Mouse (Mus musculus): Measurements from ENCODE around the gene Casq1.
"Not testable (repeated sequence)": the region's sequence is repeated elsewhere in the genome, so short reads cannot be mapped to it uniquely, and the experiment has no call there.

Gene Casq1

GRCm38 (mm10) chr1:172219451-172220406, at the start of gene Casq1:
TSS of gene Casq1 (minus strand) at chr1:172219868.
- no peak for DNase-seq (ENCODE audit: low spot score)

GRCm38 (mm10) chr1:172261477-172262078, 41.9 kb upstream of the Casq1 start, which contains the start of gene Igsf8:
TSS of gene Igsf8 (plus strand) at chr1:172261641.
- no peak for DNase-seq (ENCODE audit: low spot score)

GRCm38 (mm10) chr1:172258314-172258713, 38.6 kb upstream of the Casq1 start, which contains the start of gene Atp1a4:
TSS of gene Atp1a4 (minus strand) at chr1:172258414.
- no peak for DNase-seq (ENCODE audit: low spot score)

GRCm38 (mm10) chr1:172247679-172248078, 28.0 kb upstream of the Casq1 start:
- no peak for DNase-seq (ENCODE audit: low spot score)

GRCm38 (mm10) chr1:172247216-172247615, 27.5 kb upstream of the Casq1 start:
- DNase-seq (ENCODE audit: low spot score): no peak

GRCm38 (mm10) chr1:172244645-172245044, 25.0 kb upstream of the Casq1 start:
- DNase-seq (ENCODE audit: low spot score): not testable (repeated sequence)

GRCm38 (mm10) chr1:172243547-172244205, 24.0 kb upstream of the Casq1 start:
- DNase-seq (ENCODE audit: low spot score): no peak

GRCm38 (mm10) chr1:172242401-172242800, 22.7 kb upstream of the Casq1 start:
- no peak for DNase-seq (ENCODE audit: low spot score)

- DNase-seq (ENCODE audit: low spot score): no peak
Observed at GRCm38 (mm10) chr1:172240945-172241708, 21.5 kb upstream of the Casq1 start.

GRCm38 (mm10) chr1:172229215-172229614, 9.5 kb upstream of the Casq1 start:
- no peak for DNase-seq (ENCODE audit: low spot score)

- no peak for DNase-seq (ENCODE audit: low spot score)
Observed at GRCm38 (mm10) chr1:172228209-172228608, 8.5 kb upstream of the Casq1 start.

- no peak for DNase-seq (ENCODE audit: low spot score)
Observed at GRCm38 (mm10) chr1:172221297-172222063, 1.8 kb upstream of the Casq1 start.

- DNase-seq (ENCODE audit: low spot score): peak; percentile 29
Observed at GRCm38 (mm10) chr1:172220414-172220813, 746 bp upstream of the Casq1 start.

GRCm38 (mm10) chr1:172218164-172218910, 1.3 kb downstream of the Casq1 start:
- no peak for DNase-seq (ENCODE audit: low spot score)

GRCm38 (mm10) chr1:172217148-172217547, 2.5 kb downstream of the Casq1 start:
- peak; percentile 97 for DNase-seq (ENCODE audit: low spot score)

GRCm38 (mm10) chr1:172214748-172215147, 4.9 kb downstream of the Casq1 start:
- no peak for DNase-seq (ENCODE audit: low spot score)

GRCm38 (mm10) chr1:172213771-172214170, 5.9 kb downstream of the Casq1 start:
- no peak for DNase-seq (ENCODE audit: low spot score)

GRCm38 (mm10) chr1:172212776-172213175, 6.9 kb downstream of the Casq1 start:
- no peak for DNase-seq (ENCODE audit: low spot score)

- no peak for DNase-seq (ENCODE audit: low spot score)
Observed at GRCm38 (mm10) chr1:172207111-172207584, 12.5 kb downstream of the Casq1 start.
